Mouse (Mus musculus): ENCODE measurements around the gene Rdh16f1. TPM values are rescaled to one million over a fixed set of nuclear protein-coding genes. Genes with fewer than 3 reads are reported as not detected.
"Not testable (repeated sequence)": the region's sequence is repeated elsewhere in the genome, so short reads cannot be mapped to it uniquely, and the experiment has no call there.

The Rdh16f1 gene
- polyA plus RNA-seq, 1 experiment from 2014 or later = not detected

DNA sequence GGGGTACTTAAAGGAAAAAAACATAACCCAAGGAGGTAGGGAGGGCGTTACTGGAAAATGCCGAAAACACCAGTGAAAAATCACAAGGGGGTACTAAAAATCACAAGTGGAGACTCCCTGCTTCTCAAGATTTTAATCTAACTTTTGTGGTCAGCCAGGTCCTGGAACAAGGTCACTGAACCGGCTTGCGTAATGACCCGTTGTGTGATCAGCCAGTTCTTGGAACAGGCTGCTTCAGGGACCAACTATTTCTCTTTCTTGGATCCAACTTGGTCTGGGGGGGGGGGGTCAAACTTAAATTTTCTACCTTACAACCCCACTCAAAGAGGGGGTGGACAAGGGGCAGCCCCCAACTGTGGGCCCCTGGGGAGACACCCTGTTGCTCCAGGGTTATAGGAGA is 78.2 kb downstream of the Rdh16f1 start:
- not testable (repeated sequence) for H3K9ac ChIP-seq; H3K36me3 ChIP-seq; H3K27ac ChIP-seq (replicated peaks); ATAC-seq (ENCODE audit: extremely low read depth, insufficient number of reproducible peaks, low FRiP score, low TSS enrichment); H3K4me2 ChIP-seq; H3K27me3 ChIP-seq (replicated peaks); H3K4me1 ChIP-seq; H3K4me3 ChIP-seq
- H3K9me3 ChIP-seq = peaks cover 21% of the 10 kb centered on the region
- WGBS = 91% methylated on average over 5 of the region's 5 CpGs

DNA sequence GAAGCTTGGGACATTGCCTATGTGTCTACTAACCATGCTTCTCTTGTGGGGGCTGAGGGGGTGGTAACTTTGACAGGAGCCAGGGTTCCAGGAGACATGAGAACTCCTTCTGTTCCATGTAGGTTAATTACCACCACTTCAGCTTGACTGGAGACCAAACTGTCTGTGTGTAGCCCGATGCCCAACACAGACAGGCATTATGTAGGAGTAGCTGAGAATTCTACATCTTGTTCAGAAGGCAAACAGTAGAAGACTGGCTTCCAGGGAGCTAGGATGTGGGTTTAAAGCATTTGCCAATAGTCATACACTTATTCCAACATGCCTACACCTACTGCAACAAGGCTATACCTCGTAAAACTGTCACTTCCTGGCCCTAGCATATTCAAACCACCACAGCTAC is 79.0 kb downstream of the Rdh16f1 start:
- ATAC-seq (ENCODE audit: extremely low read depth, insufficient number of reproducible peaks, low FRiP score, low TSS enrichment) = no peak

DNA sequence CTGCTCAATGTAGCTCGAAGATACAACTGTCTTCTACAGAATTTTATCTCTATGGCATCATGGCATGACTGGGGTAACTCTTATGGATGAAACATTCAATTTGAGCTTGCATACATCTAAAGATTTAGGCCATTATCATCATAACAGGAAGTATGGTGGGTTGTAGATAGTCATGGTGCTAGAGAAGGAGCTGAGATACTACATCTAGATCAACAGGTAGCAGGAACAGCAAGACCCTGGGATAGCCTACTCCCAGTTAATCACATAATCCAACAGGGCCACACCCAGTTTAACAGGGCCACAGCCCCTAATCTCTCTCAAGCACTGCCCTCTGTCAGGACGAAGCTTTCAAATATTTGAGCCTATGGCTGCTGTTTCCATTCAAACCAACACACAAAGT is 81.2 kb downstream of the Rdh16f1 start:
- H3K9ac ChIP-seq = no peak overlapping the region
- no peaks in the 10 kb centered on the region for H3K27me3 ChIP-seq (replicated peaks)
- WGBS = 58% methylated on average over 2 of the region's 2 CpGs
- no peak overlapping the region for H3K4me3 ChIP-seq
- H3K4me2 ChIP-seq = no peak overlapping the region
- no peaks in the 10 kb centered on the region for H3K36me3 ChIP-seq
- no peak for ATAC-seq (ENCODE audit: extremely low read depth, insufficient number of reproducible peaks, low FRiP score, low TSS enrichment)
- no peaks in the 10 kb centered on the region for H3K4me1 ChIP-seq
- H3K27ac ChIP-seq (replicated peaks) = no peak overlapping the region
- H3K9me3 ChIP-seq = peaks cover 19% of the 10 kb centered on the region

More for the DNA sequence above, 79.0 kb downstream of the Rdh16f1 start:
- H3K27me3 ChIP-seq (replicated peaks) = no peaks in the 10 kb centered on the region
- no peaks in the 10 kb centered on the region for H3K4me1 ChIP-seq
- peaks cover 19% of the 10 kb centered on the region for H3K9me3 ChIP-seq
- no peak overlapping the region for H3K4me3 ChIP-seq
- no peak overlapping the region for H3K27ac ChIP-seq (replicated peaks)
- H3K9ac ChIP-seq = no peak overlapping the region
- no peaks in the 10 kb centered on the region for H3K36me3 ChIP-seq
- WGBS = 70% methylated on average over 2 of the region's 2 CpGs
- no peak overlapping the region for H3K4me2 ChIP-seq

Other genes starting within 250 kb of the Rdh16f1 start
- gene Ndufa4l2, start 244.8 kb upstream of the Rdh16f1 start, polyA plus RNA-seq (2015; fragmentation: Nextera tagmentation; extraction: Ambion mirVana) = 14.2 and 18.1 TPM in 2 replicates
- 78.3 and 84.5 TPM in 2 replicates for gene Shmt2, start 237.3 kb upstream of the Rdh16f1 start, polyA plus RNA-seq (2015; fragmentation: Nextera tagmentation; extraction: Ambion mirVana)
- gene Nxph4, start 225.2 kb upstream of the Rdh16f1 start, polyA plus RNA-seq (2015; fragmentation: Nextera tagmentation; extraction: Ambion mirVana) = 0.62 TPM in 2 replicates
- gene Lrp1, start 138.6 kb upstream of the Rdh16f1 start, polyA plus RNA-seq (2015; fragmentation: Nextera tagmentation; extraction: Ambion mirVana) = 30.7 and 37.9 TPM in 2 replicates
- gene Stat6, start 116.8 kb upstream of the Rdh16f1 start, polyA plus RNA-seq (2015; fragmentation: Nextera tagmentation; extraction: Ambion mirVana) = 24.5 and 24.6 TPM in 2 replicates
- gene Nemp1, start 92.9 kb upstream of the Rdh16f1 start, polyA plus RNA-seq (2015; fragmentation: Nextera tagmentation; extraction: Ambion mirVana) = 7.1 and 7.4 TPM in 2 replicates
- 9.7 and 10.4 TPM in 2 replicates for gene Nab2, start 91.2 kb upstream of the Rdh16f1 start, polyA plus RNA-seq (2015; fragmentation: Nextera tagmentation; extraction: Ambion mirVana)
- 0.27 and 0.28 TPM in 2 replicates for gene Myo1a, start 54.6 kb upstream of the Rdh16f1 start, polyA plus RNA-seq (2015; fragmentation: Nextera tagmentation; extraction: Ambion mirVana)
- 1.2 and 2.0 TPM in 2 replicates for gene Tac2, start 35.3 kb upstream of the Rdh16f1 start, polyA plus RNA-seq (2015; fragmentation: Nextera tagmentation; extraction: Ambion mirVana)
- gene Zbtb39, start 20.2 kb upstream of the Rdh16f1 start, polyA plus RNA-seq (2015; fragmentation: Nextera tagmentation; extraction: Ambion mirVana) = 1.6 and 2.0 TPM in 2 replicates
- gene Gpr182, start 8.1 kb upstream of the Rdh16f1 start, polyA plus RNA-seq (2015; fragmentation: Nextera tagmentation; extraction: Ambion mirVana) = 20.2 TPM in 2 replicates
- gene Rdh1, start 66 bp upstream of the Rdh16f1 start, polyA plus RNA-seq (2015; fragmentation: Nextera tagmentation; extraction: Ambion mirVana) = not detected in 2 replicates
- gene Rdh9, start 16.6 kb downstream of the Rdh16f1 start, polyA plus RNA-seq (2015; fragmentation: Nextera tagmentation; extraction: Ambion mirVana) = 0.15 and 0.23 TPM in 2 replicates
- gene Rdh16, start 41.4 kb downstream of the Rdh16f1 start, polyA plus RNA-seq (2015; fragmentation: Nextera tagmentation; extraction: Ambion mirVana) = not detected in 2 replicates
- gene Rdh19, start 90.1 kb downstream of the Rdh16f1 start, polyA plus RNA-seq (2015; fragmentation: Nextera tagmentation; extraction: Ambion mirVana) = not detected in 2 replicates
- gene Rdh16f2, start 106.7 kb downstream of the Rdh16f1 start, polyA plus RNA-seq (2015; fragmentation: Nextera tagmentation; extraction: Ambion mirVana) = not detected in 2 replicates
- not detected in 2 replicates for gene Rdh7, start 129.0 kb downstream of the Rdh16f1 start, polyA plus RNA-seq (2015; fragmentation: Nextera tagmentation; extraction: Ambion mirVana)
- gene Sdr9c7, start 138.7 kb downstream of the Rdh16f1 start, polyA plus RNA-seq (2015; fragmentation: Nextera tagmentation; extraction: Ambion mirVana) = not detected in 2 replicates
- not detected in 2 replicates for gene Hsd17b6, start 247.8 kb downstream of the Rdh16f1 start, polyA plus RNA-seq (2015; fragmentation: Nextera tagmentation; extraction: Ambion mirVana)